11 mouse cellular contexts compared by ENCODE assay signal in genomic region chr19:57198531-57198930, GRCm38 (mm10).
DNase-seq lines count a peak whose midpoint lies in the region; ATAC-seq lines count a peak whose summit lies in the region.
"Had no signal": no experiment of that assay in that cellular context is flagged by ENCODE, and none has a peak within 500 bp of the region (broad histone marks: within the 10 kb centered on the region; RNA-seq: fewer than 3 reads in every experiment).

No protein-coding gene starts in this region.

- H3K36me3 ChIP-seq in forebrain, embryonic 15.5 days = no peaks in the 10 kb centered on the region
- no peaks in the 10 kb centered on the region for H3K36me3 ChIP-seq in forebrain, embryonic 12.5 days (replicated peaks)
- no peaks in the 10 kb centered on the region for H3K36me3 ChIP-seq in lung, embryonic 15.5 days
- H3K36me3 ChIP-seq in neural tube, embryonic 15.5 days = no peaks in the 10 kb centered on the region
- H3K36me3 ChIP-seq: limb, embryonic 15.5 days had no signal

- 0 out of 2 replicates have a peak, but pooled peaks cover 10% of the 10 kb centered on the region for H3K27me3 ChIP-seq in forebrain, embryonic 15.5 days
- peaks cover 34% of the 10 kb centered on the region for H3K27me3 ChIP-seq in forebrain, embryonic 12.5 days
- H3K27me3 ChIP-seq in lung, embryonic 15.5 days = peaks cover 18% of the 10 kb centered on the region; the same call in 1 of the 2 replicates
- H3K27me3 ChIP-seq in neural tube, embryonic 15.5 days (replicated peaks) = peaks cover 8% of the 10 kb centered on the region

- no peak overlapping the region for H3K4me2 ChIP-seq in forebrain, embryonic 15.5 days (replicated peaks)
- no peak overlapping the region for H3K4me2 ChIP-seq in forebrain, embryonic 12.5 days
- 0 out of 2 replicates have a peak overlapping the region, but pooled peaks have one; percentile 78 for H3K4me2 ChIP-seq in lung, embryonic 15.5 days
- peak overlapping the region; percentile 15 for H3K4me2 ChIP-seq in neural tube, embryonic 15.5 days
- H3K4me2 ChIP-seq: limb, embryonic 15.5 days had no signal

- H3K9ac ChIP-seq in forebrain, embryonic 15.5 days (replicated peaks) = no peak overlapping the region
- no peak overlapping the region for H3K9ac ChIP-seq in forebrain, embryonic 12.5 days
- H3K9ac ChIP-seq in lung, embryonic 15.5 days = no peak overlapping the region
- 0 out of 2 replicates have a peak overlapping the region, but pooled peaks have one; percentile 10 for H3K9ac ChIP-seq in neural tube, embryonic 15.5 days (replicated peaks)
- H3K9ac ChIP-seq: limb, embryonic 15.5 days had no signal

- DNase-seq in lung, postnatal 25 days (ENCODE audit: low spot score) = no peak
- peak; percentile 60 to 61 for DNase-seq in frontal cortex, postnatal 36 days (ENCODE audit: low spot score in 2 of 2)
- no peak for DNase-seq in thymus, adult 18-20 months
- DNase-seq in kidney, postnatal 10 days = no peak
- DNase-seq: adrenal gland, postnatal 14 days; kidney, adult 18-20 months had no signal

- peaks cover 37% of the 10 kb centered on the region for H3K4me1 ChIP-seq in forebrain, embryonic 15.5 days
- peaks cover 31% of the 10 kb centered on the region for H3K4me1 ChIP-seq in forebrain, embryonic 12.5 days
- H3K4me1 ChIP-seq in lung, embryonic 15.5 days = peaks cover 77% of the 10 kb centered on the region
- H3K4me1 ChIP-seq in neural tube, embryonic 15.5 days = peaks cover 41% of the 10 kb centered on the region

- no peaks in the 10 kb centered on the region for H3K9me3 ChIP-seq in forebrain, embryonic 15.5 days
- H3K9me3 ChIP-seq in forebrain, embryonic 12.5 days = no peaks in the 10 kb centered on the region
- H3K9me3 ChIP-seq in lung, embryonic 15.5 days = no peaks in the 10 kb centered on the region
- H3K9me3 ChIP-seq in neural tube, embryonic 15.5 days (replicated peaks) = no peaks in the 10 kb centered on the region
- H3K9me3 ChIP-seq: limb, embryonic 15.5 days had no signal

- peak; percentile 15; the same call in 1 of the 2 replicates for ATAC-seq in forebrain, embryonic 15.5 days (replicated peaks)
- no peak for ATAC-seq in forebrain, embryonic 12.5 days (ENCODE audit: low FRiP score)
- ATAC-seq in lung, embryonic 15.5 days (ENCODE audit: borderline replicate concordance, extremely low read depth, low FRiP score, low TSS enrichment) = no peak
- 0 out of 2 replicates have a peak, but pooled peaks have one; percentile 16 for ATAC-seq in neural tube, embryonic 15.5 days (ENCODE audit: low FRiP score)

- 55% methylated on average over 12 of the region's 12 CpGs for WGBS in forebrain, embryonic 15.5 days
- 70% methylated on average over 12 of the region's 12 CpGs for WGBS in forebrain, embryonic 12.5 days
- 38% methylated on average over 12 of the region's 12 CpGs for WGBS in lung, embryonic 15.5 days
- WGBS in neural tube, embryonic 15.5 days = 41% methylated on average over 12 of the region's 12 CpGs

- no peak overlapping the region for H3K4me3 ChIP-seq in forebrain, embryonic 15.5 days
- H3K4me3 ChIP-seq in forebrain, embryonic 12.5 days (replicated peaks) = no peak overlapping the region
- no peak overlapping the region for H3K4me3 ChIP-seq in lung, embryonic 15.5 days
- no peak overlapping the region for H3K4me3 ChIP-seq in neural tube, embryonic 15.5 days (replicated peaks)
- H3K4me3 ChIP-seq: limb, embryonic 15.5 days had no signal

- H3K27ac ChIP-seq in forebrain, embryonic 15.5 days (replicated peaks) = no peak overlapping the region
- H3K27ac ChIP-seq in forebrain, embryonic 12.5 days = no peak overlapping the region
- no peak overlapping the region for H3K27ac ChIP-seq in lung, embryonic 15.5 days
- peak overlapping the region; percentile 24; the same call in 1 of the 2 replicates for H3K27ac ChIP-seq in neural tube, embryonic 15.5 days (replicated peaks)

Comparison
In these comparisons a context has a peak if more than half of its experiments do, and no peak if none do; other contexts are left out.
1. ATAC-seq: peak in forebrain, embryonic 15.5 days (single experiment) and neural tube, embryonic 15.5 days (single experiment); none in forebrain, embryonic 12.5 days (single experiment) and lung, embryonic 15.5 days (single experiment).
2. H3K4me2 ChIP-seq: peak in lung, embryonic 15.5 days (single experiment) and neural tube, embryonic 15.5 days (single experiment); none in forebrain, embryonic 15.5 days (single experiment) and forebrain, embryonic 12.5 days (single experiment).
3. DNase-seq: peak in frontal cortex, postnatal 36 days (2 of 2); none in lung, postnatal 25 days (single experiment), thymus, adult 18-20 months (0 of 2) and kidney, postnatal 10 days (single experiment).